Mouse (Mus musculus) hindbrain, embryonic 10.5 days (tissue): ENCODE measurements around the gene Tmub2. TPM values are rescaled to one million over a fixed set of nuclear protein-coding genes. Genes with fewer than 3 reads are reported as not detected.

Experiments
- DNase-seq: peaks from one replicate; pipeline ENCODE4 v3.0.0-alpha.2; 2017; ENCODE audit warnings: low spot score
- H3K27ac ChIP-seq: fragments of 300-500 bp; sonication (generic); 2 replicates; pipeline ENCODE4 v1.5.1; 2016; ENCODE audit warnings: mild to moderate bottlenecking, moderate library complexity
- H3K27me3 ChIP-seq: fragments of 300-500 bp; sonication (generic); 2 replicates; pipeline ENCODE4 v1.6.1; 2016; ENCODE audit warnings: mild to moderate bottlenecking; ENCODE audit not compliant: poor library complexity, insufficient read depth, severe bottlenecking
- H3K36me3 ChIP-seq: fragments of 300-500 bp; sonication (generic); 2 replicates; pipeline ENCODE4 v1.6.1; 2016; ENCODE audit warnings: mild to moderate bottlenecking, moderate library complexity
- H3K4me1 ChIP-seq: fragments of 300-500 bp; sonication (generic); replicated peaks from 2 replicates; pipeline ENCODE4 v1.6.1; 2016; ENCODE audit warnings: mild to moderate bottlenecking
- H3K4me3 ChIP-seq: fragments of 300-500 bp; sonication (generic); 2 replicates; pipeline ENCODE4 v1.5.1; 2016; ENCODE audit warnings: mild to moderate bottlenecking, moderate library complexity
- H3K9me3 ChIP-seq: fragments of 300-500 bp; sonication (generic); 2 replicates; pipeline ENCODE4 v1.6.1; 2016; ENCODE audit warnings: mild to moderate bottlenecking, moderate library complexity
- WGBS: fragments of 180-500 bp; shearing (Covaris S2); methylation state at CpG from one replicate; pipeline ENCODE4 v1.1.7; 2016; 5-methylcytosine and 5-hydroxymethylcytosine counted together
- polyA plus RNA-seq: library from polyadenylated mRNA; unstranded; fragments of >200 nt; fragmentation: Nextera tagmentation; extraction: Ambion mirVana; gene quantifications from 2 replicates; pipeline ENCODE4 v1.2.1, GENCODE M21; 2016

Tmub2 gene
- polyA plus RNA-seq, 1 experiment from 2014 or later: 69.6 TPM

DNA sequence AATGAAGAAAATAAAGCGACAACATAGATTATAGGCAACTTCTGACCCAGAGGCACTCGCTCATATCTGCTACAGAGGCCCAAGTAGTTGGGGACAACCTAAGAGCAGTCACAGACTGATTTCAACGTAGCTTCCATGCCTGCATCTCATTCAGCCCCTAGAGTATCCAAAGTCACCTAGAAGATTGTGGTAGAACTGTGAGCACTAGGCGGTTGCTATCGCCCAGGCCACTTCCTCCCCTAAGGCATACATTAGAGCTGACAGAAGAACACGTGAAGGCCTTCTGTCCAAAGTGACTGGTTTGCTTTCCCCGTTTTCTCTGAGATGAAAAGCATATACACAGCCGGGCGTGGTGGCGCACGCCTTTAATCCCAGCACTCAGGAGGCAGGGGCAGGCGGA, 29.6 kb downstream of the Tmub2 start:
- Histone ChIP-seq H3K27me3 (no peaks in the 10 kb centered on the region), H3K9me3 (no peaks in the 10 kb centered on the region), H3K27ac (no peak overlapping the region), H3K36me3 (peaks cover 65% of the 10 kb centered on the region), H3K4me3 (no peak overlapping the region), H3K4me1 (peaks cover 53% of the 10 kb centered on the region)
- DNase-seq: no peak
- 89% methylated on average over 12 of the region's 12 CpGs for WGBS

- H3K27ac ChIP-seq: peak overlapping the region; percentile 100
- no peak for DNase-seq
- 21% methylated on average over 14 of the region's 14 CpGs for WGBS
- peaks cover 49% of the 10 kb centered on the region for H3K36me3 ChIP-seq
- peaks cover 51% of the 10 kb centered on the region for H3K4me1 ChIP-seq
- peak overlapping the region; percentile 100 for H3K4me3 ChIP-seq
- no peaks in the 10 kb centered on the region for H3K27me3 ChIP-seq
- H3K9me3 ChIP-seq: no peaks in the 10 kb centered on the region
Measured at GRCm38 (mm10) chr11:102315690-102316571, 31.2 kb downstream of the Tmub2 start.

DNA sequence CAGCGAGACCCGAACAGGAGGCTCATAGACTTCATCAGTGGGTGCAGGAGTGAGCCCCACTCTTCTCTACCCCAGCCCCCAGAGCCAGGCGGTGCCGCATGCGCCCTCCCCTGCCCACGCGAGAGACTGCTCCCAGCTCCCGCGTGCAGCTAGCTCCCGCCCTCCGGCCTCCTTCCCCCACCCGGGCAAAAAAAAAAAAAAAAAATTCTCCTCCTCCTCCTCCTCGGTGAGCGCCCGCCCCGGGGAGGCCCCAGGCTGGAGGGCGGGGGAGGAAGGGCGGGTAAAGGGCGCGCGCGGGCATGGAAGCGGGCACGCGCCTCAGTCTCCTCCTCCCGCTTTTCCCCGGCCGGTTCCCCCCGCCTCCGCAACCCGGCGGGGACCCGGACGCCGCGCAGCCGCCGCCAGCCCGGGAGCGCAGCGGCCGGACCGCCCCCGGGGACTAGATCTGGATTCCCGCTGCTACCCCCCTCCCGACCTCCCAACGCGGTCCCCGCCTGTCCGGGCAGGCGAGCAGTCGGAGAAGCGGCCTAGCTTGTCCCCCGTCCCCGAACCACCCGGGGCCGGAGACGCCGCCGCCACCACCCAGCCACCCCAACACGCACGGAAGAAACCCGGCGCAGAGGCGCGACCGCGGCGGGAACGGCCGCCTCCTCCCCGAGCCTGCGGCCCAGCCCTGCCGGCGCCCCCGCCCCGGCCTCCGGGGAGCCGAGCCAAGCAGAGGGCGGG, 32.0 kb downstream of the Tmub2 start:
- WGBS: under 1% methylated on average over 72 of the region's 80 CpGs
- Histone ChIP-seq H3K27ac (peak overlapping the region; percentile 100), H3K9me3 (no peaks in the 10 kb centered on the region), H3K27me3 (no peaks in the 10 kb centered on the region), H3K36me3 (peaks cover 41% of the 10 kb centered on the region), H3K4me3 (peak overlapping the region; percentile 100), H3K4me1 (peaks cover 44% of the 10 kb centered on the region)
- DNase-seq: peak; percentile 85

GRCm38 (mm10) chr11:102317298-102317900, 32.7 kb downstream of the Tmub2 start:
- WGBS: under 1% methylated on average over 86 of the region's 87 CpGs
- peak; percentile 68 for DNase-seq
- H3K27ac ChIP-seq: peak overlapping the region; percentile 100
- H3K4me1 ChIP-seq: peaks cover 39% of the 10 kb centered on the region
- H3K36me3 ChIP-seq: peaks cover 34% of the 10 kb centered on the region
- H3K4me3 ChIP-seq: peak overlapping the region; percentile 100
- no peaks in the 10 kb centered on the region for H3K9me3 ChIP-seq
- no peaks in the 10 kb centered on the region; the same call in 1 of the 2 replicates for H3K27me3 ChIP-seq

GRCm38 (mm10) chr11:102317901-102318575, 33.3 kb downstream of the Tmub2 start:
- WGBS: under 1% methylated on average over 67 of the region's 77 CpGs
- H3K4me1 ChIP-seq: peaks cover 39% of the 10 kb centered on the region
- H3K36me3 ChIP-seq: peaks cover 28% of the 10 kb centered on the region
- peak overlapping the region; percentile 100 for H3K27ac ChIP-seq
- H3K4me3 ChIP-seq: peak overlapping the region; percentile 100
- H3K27me3 ChIP-seq: no peaks in the 10 kb centered on the region; the same call in 1 of the 2 replicates
- no peaks in the 10 kb centered on the region for H3K9me3 ChIP-seq
- DNase-seq: peak; percentile 79

- peak overlapping the region; percentile 100 for H3K4me3 ChIP-seq
- no peaks in the 10 kb centered on the region for H3K9me3 ChIP-seq
- peaks cover 39% of the 10 kb centered on the region for H3K4me1 ChIP-seq
- WGBS: under 1% methylated on average over 84 of the region's 84 CpGs
- DNase-seq: peak; percentile 73
- H3K36me3 ChIP-seq: peaks cover 20% of the 10 kb centered on the region
- H3K27ac ChIP-seq: peak overlapping the region; percentile 100
- no peaks in the 10 kb centered on the region; the same call in 1 of the 2 replicates for H3K27me3 ChIP-seq
Measured at GRCm38 (mm10) chr11:102318576-102319409, 34.1 kb downstream of the Tmub2 start.

DNA sequence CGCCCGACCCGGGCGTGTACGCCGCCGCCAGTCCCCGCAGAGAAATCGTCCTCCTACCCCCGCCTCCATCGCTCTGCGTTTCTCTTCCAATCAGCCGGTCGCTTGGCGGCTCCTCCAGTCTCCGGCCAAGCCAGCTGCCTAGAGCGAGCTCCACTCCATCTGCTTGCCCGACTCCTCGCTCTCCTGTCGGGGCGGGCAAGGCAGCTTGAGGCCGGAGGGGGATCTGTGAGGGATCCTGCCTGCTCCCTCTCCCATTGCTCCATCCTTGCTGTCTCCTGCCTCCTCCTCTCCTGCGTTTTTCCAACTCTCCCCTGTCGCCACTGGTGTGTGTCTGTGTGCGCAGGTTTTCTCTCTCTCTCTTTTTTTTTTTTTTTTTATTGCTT, 34.7 kb downstream of the Tmub2 start, which contains the start of gene Ubtf:
TSS of gene Ubtf (minus strand) at position 333 of the 383 bp plus-strand sequence.
- H3K27ac ChIP-seq: peak within 1 kb of the TSS; percentile 100
- H3K36me3 ChIP-seq: peaks cover 14% of the 10 kb centered on the region
- WGBS: under 1% methylated on average over 25 of the region's 25 CpGs
- H3K4me1 ChIP-seq: peaks cover 39% of the 10 kb centered on the region
- no peaks in the 10 kb centered on the region; the same call in 1 of the 2 replicates for H3K27me3 ChIP-seq
- no peaks in the 10 kb centered on the region for H3K9me3 ChIP-seq
- DNase-seq: peak; percentile 83
- H3K4me3 ChIP-seq: peak within 1 kb of the TSS; percentile 100

DNA sequence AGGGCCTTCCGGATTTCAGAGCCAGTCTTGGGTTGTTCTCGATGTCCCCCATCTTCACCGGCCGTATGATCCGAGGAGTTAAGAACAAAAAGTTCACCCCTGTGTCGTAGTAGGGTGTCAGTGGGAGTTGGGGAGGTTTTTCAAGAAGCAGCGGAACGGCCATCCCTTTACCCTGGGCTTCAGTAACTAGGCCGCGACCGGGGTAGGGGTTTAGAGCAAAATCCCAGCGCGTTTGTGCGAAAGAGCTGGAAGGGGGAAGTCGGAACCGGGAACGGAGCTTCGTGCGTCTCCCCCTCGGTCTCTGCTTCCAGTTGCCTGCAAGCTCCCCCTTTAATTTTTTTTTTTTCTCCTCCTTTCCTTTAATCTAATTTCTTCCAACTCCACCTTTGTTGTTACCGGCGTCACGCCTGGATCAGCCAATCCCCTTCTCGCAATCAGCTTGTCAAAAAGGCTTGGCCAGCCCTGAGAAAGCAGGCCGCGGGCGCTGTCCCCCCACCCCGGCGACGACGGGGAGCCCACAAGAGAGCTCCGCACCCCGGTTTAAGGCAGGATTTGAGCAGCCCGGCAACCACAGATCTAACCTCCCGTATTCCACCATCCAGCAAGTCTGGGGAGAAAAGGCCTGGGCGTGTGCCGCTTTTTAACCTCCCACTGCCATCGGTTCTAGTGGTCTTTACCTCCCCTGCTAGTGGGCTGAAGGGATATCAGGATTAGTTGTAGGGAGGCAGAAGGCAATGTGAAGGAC, 35.4 kb downstream of the Tmub2 start:
- peak overlapping the region; percentile 100 for H3K27ac ChIP-seq
- WGBS: under 1% methylated on average over 38 of the region's 38 CpGs
- H3K27me3 ChIP-seq: no peaks in the 10 kb centered on the region; the same call in 1 of the 2 replicates
- H3K4me1 ChIP-seq: peaks cover 35% of the 10 kb centered on the region
- H3K9me3 ChIP-seq: no peaks in the 10 kb centered on the region
- peaks cover 7% of the 10 kb centered on the region for H3K36me3 ChIP-seq
- peak overlapping the region; percentile 100 for H3K4me3 ChIP-seq
- peak; percentile 83 for DNase-seq

- peaks cover 2% of the 10 kb centered on the region; the same call in 1 of the 2 replicates for H3K36me3 ChIP-seq
- H3K9me3 ChIP-seq: no peaks in the 10 kb centered on the region
- peaks cover 29% of the 10 kb centered on the region for H3K4me1 ChIP-seq
- DNase-seq: no peak
- peak overlapping the region; percentile 100 for H3K27ac ChIP-seq
- H3K27me3 ChIP-seq: no peaks in the 10 kb centered on the region; the same call in 1 of the 2 replicates
- 25% methylated on average over 10 of the region's 10 CpGs for WGBS
- peak overlapping the region; percentile 100 for H3K4me3 ChIP-seq
Measured at GRCm38 (mm10) chr11:102320686-102321005, 35.9 kb downstream of the Tmub2 start.

DNA sequence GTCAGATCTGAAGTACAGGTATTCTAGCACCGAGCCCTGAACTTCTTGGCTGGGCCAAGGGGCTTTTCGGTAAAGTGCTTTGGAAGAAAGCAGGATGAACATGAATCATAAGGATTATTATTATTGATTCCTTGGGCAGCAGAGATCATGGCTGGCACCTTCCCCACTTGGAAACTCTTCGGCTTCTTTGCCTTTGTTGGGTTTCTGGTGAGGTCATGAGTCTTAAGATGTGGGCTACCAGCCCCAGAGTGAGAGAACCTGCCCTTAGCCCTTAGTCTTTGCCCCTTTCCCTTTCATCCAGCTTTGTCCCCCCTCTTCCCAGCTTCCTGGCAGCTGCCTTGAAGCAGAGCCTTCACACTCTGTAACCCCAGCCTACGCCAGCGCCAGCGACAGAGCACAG, 37.2 kb downstream of the Tmub2 start:
- no peak for DNase-seq
- WGBS: 77% methylated on average over 6 of the region's 6 CpGs
- no peaks in the 10 kb centered on the region for H3K9me3 ChIP-seq
- H3K27ac ChIP-seq: no peak overlapping the region
- no peaks in the 10 kb centered on the region for H3K36me3 ChIP-seq
- H3K4me3 ChIP-seq: 0 out of 2 replicates have a peak overlapping the region, but pooled peaks have one; percentile 18
- no peaks in the 10 kb centered on the region; the same call in 1 of the 2 replicates for H3K27me3 ChIP-seq
- peaks cover 19% of the 10 kb centered on the region for H3K4me1 ChIP-seq

DNA sequence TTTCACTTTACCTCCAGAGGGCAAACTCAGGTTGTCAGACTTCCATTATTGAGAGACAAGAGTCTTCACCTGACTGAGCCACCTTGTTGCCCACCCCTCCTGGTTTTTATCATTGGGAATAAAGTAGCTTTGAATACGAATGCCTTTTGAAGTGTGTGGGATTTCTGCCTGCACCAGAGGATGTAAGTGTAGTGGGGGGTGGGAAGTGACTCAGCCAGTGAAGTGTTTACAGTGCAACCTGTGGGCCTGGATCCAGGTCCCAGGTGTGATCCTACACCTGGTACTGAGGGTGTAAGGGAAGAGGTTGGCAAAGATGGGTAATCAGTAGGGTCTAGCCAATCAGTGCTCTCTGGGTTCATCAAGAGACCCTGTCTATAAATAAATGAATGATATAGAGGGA, 38.8 kb downstream of the Tmub2 start:
- no peak overlapping the region for H3K4me3 ChIP-seq
- H3K36me3 ChIP-seq: no peaks in the 10 kb centered on the region
- no peak for DNase-seq
- H3K9me3 ChIP-seq: no peaks in the 10 kb centered on the region
- H3K27ac ChIP-seq: no peak overlapping the region
- peaks cover 16% of the 10 kb centered on the region for H3K4me1 ChIP-seq
- H3K27me3 ChIP-seq: no peaks in the 10 kb centered on the region; the same call in 1 of the 2 replicates
- 83% methylated on average over 1 of the region's 1 CpGs for WGBS
